Mouse (Mus musculus) thymus, adult 2 months (tissue): ENCODE measurements around the gene Olfr641.

Experiments used
- CTCF ChIP-seq: fragments of 200-500 bp; IDR thresholded peaks from 2 replicates; pipeline ENCODE4 v1.5.1; 2012; ENCODE audit warnings: mild to moderate bottlenecking, control low read depth, low read length, moderate library complexity, borderline replicate concordance; ENCODE audit not compliant: control insufficient read depth, poor library complexity, insufficient read depth; ENCODE audit errors: extremely low read depth
- POLR2A ChIP-seq: fragments of 200-500 bp; IDR thresholded peaks from 2 replicates; pipeline ENCODE4 v1.6.1; 2012; ENCODE audit warnings: mild to moderate bottlenecking, low read length, control low read depth, moderate library complexity; ENCODE audit not compliant: control insufficient read depth, poor library complexity, insufficient read depth; ENCODE audit errors: extremely low read depth

DNA sequence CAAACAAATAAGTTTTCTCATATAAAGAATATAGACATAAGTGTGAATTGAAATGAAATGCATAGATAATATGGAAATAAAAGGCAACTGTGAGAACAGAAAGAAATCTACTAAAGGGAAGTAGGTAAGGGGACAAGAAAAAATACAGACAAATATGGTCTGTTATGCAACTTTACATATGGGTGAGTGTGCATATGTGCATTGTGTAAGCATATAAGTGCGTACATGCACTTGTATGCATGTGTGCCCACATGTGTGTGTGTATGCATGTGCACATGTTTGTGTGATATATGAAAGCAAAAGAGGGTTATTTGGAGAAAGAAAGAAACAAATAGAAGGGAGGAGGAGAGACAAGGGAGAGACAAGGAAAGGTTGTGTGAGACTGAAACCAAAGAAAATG is 16.3 kb upstream of the Olfr641 start:
- no peak for TF ChIP-seq POLR2A
- TF ChIP-seq CTCF: no peak
